Mouse (Mus musculus) myocyte (in vitro differentiated cells): ENCODE results near the gene Mrtfa. TPM values are rescaled to one million over a fixed set of nuclear protein-coding genes. Genes with fewer than 3 reads are reported as not detected.

Experiments
- H3K27me3 ChIP-seq: one replicate; pipeline ENCODE4 v1.6.1; 2011; ENCODE audit not compliant: control insufficient read depth, insufficient read depth, insufficient read length
- H3K36me3 ChIP-seq: one replicate; pipeline ENCODE4 v1.6.1; 2011; ENCODE audit not compliant: control insufficient read depth, insufficient read depth
- H3K4me2 ChIP-seq: one replicate; pipeline ENCODE4 v1.6.1; 2011; ENCODE audit warnings: low read depth, control low read depth
- H3K4me3 ChIP-seq: one replicate; pipeline ENCODE4 v1.5.1; 2011; ENCODE audit warnings: mild to moderate bottlenecking, control low read depth, moderate library complexity
- H3K79me2 ChIP-seq: one replicate; pipeline ENCODE4 v1.6.1; 2011; ENCODE audit not compliant: control insufficient read depth, insufficient read depth
- H3ac ChIP-seq: one replicate; pipeline ENCODE4 v1.6.1; 2011; ENCODE audit not compliant: control insufficient read depth, insufficient read length
- CEBPB ChIP-seq: IDR thresholded peaks from 2 replicates; pipeline ENCODE4 v1.6.1; 2011; ENCODE audit warnings: mild to moderate bottlenecking, moderate library complexity; ENCODE audit not compliant: poor library complexity, insufficient read depth, severe bottlenecking
- E2F4 ChIP-seq: IDR thresholded peaks from one replicate; pipeline ENCODE4 v1.6.1; 2011; ENCODE audit warnings: mild to moderate bottlenecking, control low read depth, moderate library complexity; ENCODE audit not compliant: insufficient read depth
- MAX ChIP-seq: IDR thresholded peaks from one replicate; pipeline ENCODE4 v1.6.1; 2011; ENCODE audit warnings: low read depth, mild to moderate bottlenecking, control low read depth
- MYOD1 ChIP-seq, 3 experiments: IDR thresholded peaks; one replicate each; pipeline ENCODE4 v1.6.1; 2011; ENCODE audit warnings: control low read depth in 2 of 3, low read depth in 2 of 3, mild to moderate bottlenecking in 2 of 3, moderate library complexity in 1 of 3; ENCODE audit not compliant: insufficient read length in 2 of 3, control insufficient read depth in 1 of 3
- MYOG ChIP-seq, 3 experiments: IDR thresholded peaks; one replicate each; pipeline ENCODE4 v1.6.1; 2011; ENCODE audit warnings: control low read depth in 2 of 3, low read depth in 2 of 3, mild to moderate bottlenecking in 2 of 3; ENCODE audit not compliant: insufficient read length in 2 of 3, control insufficient read depth in 1 of 3, insufficient read depth in 1 of 3
- POLR2A ChIP-seq: IDR thresholded peaks from one replicate; pipeline ENCODE4 v1.6.1; 2011; ENCODE audit warnings: low read depth, mild to moderate bottlenecking, control low read depth, moderate library complexity; ENCODE audit not compliant: insufficient read length
- POLR2AphosphoS2 ChIP-seq: IDR thresholded peaks from one replicate; pipeline ENCODE4 v1.6.1; 2011; ENCODE audit warnings: low read depth, control low read depth; ENCODE audit not compliant: insufficient read length
- REST ChIP-seq: IDR thresholded peaks from one replicate; pipeline ENCODE4 v1.6.1; 2011; ENCODE audit warnings: mild to moderate bottlenecking, control low read depth, moderate library complexity; ENCODE audit not compliant: insufficient read depth, insufficient read length
- SRF ChIP-seq: IDR thresholded peaks from one replicate; pipeline ENCODE4 v1.6.1; 2011; ENCODE audit warnings: low read depth; ENCODE audit not compliant: control insufficient read depth, insufficient read length
- TCF12 ChIP-seq: IDR thresholded peaks from one replicate; pipeline ENCODE4 v1.6.1; 2011; ENCODE audit warnings: mild to moderate bottlenecking, control low read depth; ENCODE audit not compliant: poor library complexity, insufficient read depth, severe bottlenecking
- TCF3 ChIP-seq: IDR thresholded peaks from one replicate; pipeline ENCODE4 v1.6.1; 2011; ENCODE audit warnings: low read depth, control low read depth; ENCODE audit not compliant: insufficient read length
- USF1 ChIP-seq: IDR thresholded peaks from one replicate; pipeline ENCODE4 v1.6.1; 2011; ENCODE audit warnings: low read depth, mild to moderate bottlenecking, control low read depth, moderate library complexity
- polyA plus RNA-seq: library from polyadenylated mRNA; unstranded; fragments of >200 nt; fragmentation: generic; extraction: Trizol; gene quantifications from one replicate; pipeline ENCODE4 v1.2.1, GENCODE M21; 2012; ENCODE audit warnings: missing spikeins

Gene Mrtfa
- polyA plus RNA-seq, 1 experiment, result 36.0 TPM

- Histone ChIP-seq H3ac (no peak overlapping the region), H3K4me3 (no peak overlapping the region), H3K79me2 (peaks cover 16% of the 10 kb centered on the region), H3K4me2 (peak overlapping the region; percentile 43), H3K27me3 (no peaks in the 10 kb centered on the region), H3K36me3 (peaks cover 4% of the 10 kb centered on the region)
- TF ChIP-seq E2F4 (no peak), CEBPB (0 out of 2 replicates have a peak, but pooled peaks have one; percentile 9), TCF12 (no peak), MYOD1 (IDR thresholded peaks at IDR 0.05; ENCODE audit: control insufficient read depth in 1 of 3, insufficient read length in 2 of 3, low read depth in 2 of 3) (peak in 2 of 3 experiments; percentile 32 to 50), REST (no peak), MYOG (IDR thresholded peaks at IDR 0.05; ENCODE audit: control insufficient read depth in 1 of 3, insufficient read depth in 1 of 3, insufficient read length in 2 of 3, low read depth in 2 of 3) (no peak)
Observed at GRCm38 (mm10) chr15:81049401-81050053, 141.0 kb downstream of the Mrtfa start.

DNA sequence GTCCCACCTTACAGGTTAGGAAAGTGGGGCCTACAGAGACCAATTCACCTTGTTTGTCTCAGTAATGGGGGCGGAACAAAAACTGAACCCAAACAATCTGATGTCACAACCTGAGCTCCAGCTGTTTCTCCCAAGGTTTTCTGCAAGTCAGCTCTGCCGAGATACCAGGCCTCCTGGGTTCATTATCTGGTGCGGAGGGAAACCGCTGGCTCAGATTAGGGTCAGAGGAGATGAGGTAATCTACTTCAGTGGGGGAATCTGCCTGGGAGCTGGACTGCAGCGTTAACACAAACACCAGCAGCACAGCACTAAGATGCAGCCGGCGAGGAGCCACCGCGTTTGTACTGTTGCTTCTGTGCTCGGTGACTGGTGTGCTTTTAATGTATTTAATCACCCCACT is 143.1 kb downstream of the Mrtfa start:
- Histone ChIP-seq H3K36me3 (peaks cover 9% of the 10 kb centered on the region), H3K27me3 (no peaks in the 10 kb centered on the region), H3K4me3 (no peak overlapping the region), H3K4me2 (no peak overlapping the region), H3K79me2 (peaks cover 7% of the 10 kb centered on the region), H3ac (no peak overlapping the region)
- TF ChIP-seq MAX (no peak), E2F4 (no peak), TCF3 (no peak), USF1 (no peak), SRF (no peak), CEBPB (no peak), POLR2AphosphoS2 (no peak), REST (no peak), TCF12 (no peak), POLR2A (no peak), MYOG (IDR thresholded peaks at IDR 0.05; ENCODE audit: control insufficient read depth in 1 of 3, insufficient read depth in 1 of 3, insufficient read length in 2 of 3, low read depth in 2 of 3) (no peak), MYOD1 (IDR thresholded peaks at IDR 0.05; ENCODE audit: control insufficient read depth in 1 of 3, insufficient read length in 2 of 3, low read depth in 2 of 3) (no peak)

GRCm38 (mm10) chr15:81046061-81046460 is 144.5 kb downstream of the Mrtfa start:
- TF ChIP-seq MYOD1 (IDR thresholded peaks at IDR 0.05; ENCODE audit: control insufficient read depth in 1 of 3, insufficient read length in 2 of 3, low read depth in 2 of 3) (no peak), POLR2A (no peak), USF1 (no peak), TCF12 (no peak), SRF (no peak), MYOG (IDR thresholded peaks at IDR 0.05; ENCODE audit: control insufficient read depth in 1 of 3, insufficient read depth in 1 of 3, insufficient read length in 2 of 3, low read depth in 2 of 3) (no peak), MAX (no peak), E2F4 (no peak)
- Histone ChIP-seq H3K4me2 (no peak overlapping the region), H3ac (no peak overlapping the region), H3K36me3 (peaks cover 9% of the 10 kb centered on the region), H3K79me2 (peaks cover 12% of the 10 kb centered on the region), H3K4me3 (no peak overlapping the region), H3K27me3 (no peaks in the 10 kb centered on the region)

DNA sequence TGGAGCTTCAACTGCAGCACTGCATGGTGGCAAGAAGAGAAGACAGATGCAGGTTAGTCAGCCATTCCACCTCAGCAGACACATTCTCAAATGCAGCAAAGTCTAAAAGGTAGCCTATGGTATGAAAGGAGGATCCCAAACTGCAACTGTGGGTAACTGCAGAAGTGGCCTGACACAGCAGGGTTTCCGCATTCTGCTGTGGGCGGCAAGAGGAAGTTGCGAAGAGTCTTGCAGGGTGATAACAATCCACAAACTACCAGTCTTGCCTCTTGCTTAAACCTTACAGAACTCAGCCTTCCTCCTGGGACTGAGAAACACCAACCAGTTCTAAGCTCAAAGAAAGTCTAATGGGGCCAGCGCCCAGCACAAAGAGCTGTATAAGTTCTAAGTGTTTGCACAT is 145.2 kb downstream of the Mrtfa start:
- H3K4me2 ChIP-seq, result no peak overlapping the region
- no peak overlapping the region for H3K4me3 ChIP-seq
- no peak for TF ChIP-seq MAX
- TF ChIP-seq TCF12, result no peak
- no peak for TF ChIP-seq MYOG (IDR thresholded peaks at IDR 0.05; ENCODE audit: control insufficient read depth in 1 of 3, insufficient read depth in 1 of 3, insufficient read length in 2 of 3, low read depth in 2 of 3)
- no peak for TF ChIP-seq E2F4
- no peak for TF ChIP-seq CEBPB
- no peak for TF ChIP-seq SRF
- TF ChIP-seq POLR2A, result no peak
- TF ChIP-seq TCF3, result no peak
- no peak for TF ChIP-seq REST
- TF ChIP-seq MYOD1 (IDR thresholded peaks at IDR 0.05; ENCODE audit: control insufficient read depth in 1 of 3, insufficient read length in 2 of 3, low read depth in 2 of 3), result no peak
- no peak for TF ChIP-seq USF1
- no peak for TF ChIP-seq POLR2AphosphoS2
- H3ac ChIP-seq, result no peak overlapping the region
- H3K36me3 ChIP-seq, result peaks cover 9% of the 10 kb centered on the region
- H3K27me3 ChIP-seq, result no peaks in the 10 kb centered on the region
- H3K79me2 ChIP-seq, result peaks cover 14% of the 10 kb centered on the region

- Histone ChIP-seq H3K36me3 (peaks cover 9% of the 10 kb centered on the region), H3K79me2 (peaks cover 21% of the 10 kb centered on the region), H3K4me3 (no peak overlapping the region), H3ac (no peak overlapping the region), H3K4me2 (no peak overlapping the region), H3K27me3 (no peaks in the 10 kb centered on the region)
- TF ChIP-seq MAX (no peak), REST (no peak), MYOG (IDR thresholded peaks at IDR 0.05; ENCODE audit: control insufficient read depth in 1 of 3, insufficient read depth in 1 of 3, insufficient read length in 2 of 3, low read depth in 2 of 3) (no peak), E2F4 (no peak), TCF12 (no peak), USF1 (no peak), POLR2AphosphoS2 (no peak), SRF (no peak), TCF3 (no peak), CEBPB (no peak), MYOD1 (IDR thresholded peaks at IDR 0.05; ENCODE audit: control insufficient read depth in 1 of 3, insufficient read length in 2 of 3, low read depth in 2 of 3) (no peak)
Observed at GRCm38 (mm10) chr15:81044446-81044845, 146.1 kb downstream of the Mrtfa start.
